In genomic region chr17:84565762-84566161, GRCm38 (mm10) we compare ENCODE assay signal across 15 mouse cellular contexts.
"Had no signal": no experiment of that assay in that cellular context is flagged by ENCODE, and none has a peak within 500 bp of the region (broad histone marks: within the 10 kb centered on the region; RNA-seq: fewer than 3 reads in every experiment).

No protein-coding gene starts in this region.

- H3K4me1 ChIP-seq: liver, embryonic 13.5 days; midbrain, embryonic 15.5 days had no signal

- DNase-seq: kidney, postnatal 14 days; kidney, postnatal 4 days; left cerebral cortex, postnatal 4 days; liver, embryonic 13.5 days; lung, adult 2 months; lung, postnatal 14 days; thymus, adult 18-20 months; thymus, postnatal 36 days had no signal

- H3K9me3 ChIP-seq: kidney, embryonic 15.5 days; limb, embryonic 13.5 days; liver, embryonic 13.5 days; midbrain, embryonic 12.5 days; midbrain, embryonic 15.5 days; neural tube, embryonic 12.5 days; neural tube, embryonic 15.5 days had no signal

- H3K27ac ChIP-seq: limb, embryonic 13.5 days; liver, embryonic 13.5 days; macrophage; midbrain, embryonic 12.5 days; midbrain, embryonic 15.5 days; neural tube, embryonic 12.5 days; neural tube, embryonic 15.5 days had no signal

- H3K27me3 ChIP-seq: kidney, embryonic 15.5 days; limb, embryonic 13.5 days; liver, embryonic 13.5 days; midbrain, embryonic 12.5 days; midbrain, embryonic 15.5 days; neural tube, embryonic 12.5 days; neural tube, embryonic 15.5 days had no signal

- H3K36me3 ChIP-seq: liver, embryonic 13.5 days; midbrain, embryonic 15.5 days; neural tube, embryonic 12.5 days; neural tube, embryonic 15.5 days had no signal

- H3K4me3 ChIP-seq: kidney, embryonic 15.5 days; limb, embryonic 13.5 days; liver, embryonic 13.5 days; midbrain, embryonic 12.5 days; midbrain, embryonic 15.5 days; neural tube, embryonic 12.5 days; neural tube, embryonic 15.5 days had no signal

- H3K9ac ChIP-seq: kidney, embryonic 15.5 days; limb, embryonic 13.5 days; liver, embryonic 13.5 days; midbrain, embryonic 12.5 days; midbrain, embryonic 15.5 days; neural tube, embryonic 12.5 days; neural tube, embryonic 15.5 days had no signal

- ATAC-seq: midbrain, embryonic 15.5 days had no signal

- H3K4me2 ChIP-seq: limb, embryonic 13.5 days; liver, embryonic 13.5 days; midbrain, embryonic 12.5 days; midbrain, embryonic 15.5 days; neural tube, embryonic 12.5 days; neural tube, embryonic 15.5 days had no signal
